Mouse (Mus musculus) layer of hippocampus, postnatal 10 days (tissue): ENCODE results near the gene Gm28305. TPM values are rescaled to one million over a fixed set of nuclear protein-coding genes. Genes with fewer than 3 reads are reported as not detected.

Experiments used
- DNase-seq, 2 experiments: peaks; one replicate each; pipeline ENCODE4 v3.0.0; 2021; ENCODE audit warnings: low spot score in 2 of 2
- long read RNA-seq: library from polyadenylated mRNA; stranded (forward); transcript quantifications from one replicate; pipeline ENCODE4 v2.0.0, GENCODE M21; 2023
- total RNA-seq, 2 experiments: library from RNA; stranded (reverse); gene quantifications; 2 replicates each; pipeline ENCODE4 v1.2.3; 2021

The Gm28305 gene
- total RNA-seq, result not detected
- long read RNA-seq, partial matches to known transcripts, result 0 of 4 reads
- long read RNA-seq, other reads (novel, unspliced or antisense), result 4 of 4 reads

GRCm38 (mm10) chr9:104040362-104040761, at the start of gene Gm28305:
Gene Gm28305 (plus strand): TSS chr9:104040662.
- no peak for DNase-seq

DNA sequence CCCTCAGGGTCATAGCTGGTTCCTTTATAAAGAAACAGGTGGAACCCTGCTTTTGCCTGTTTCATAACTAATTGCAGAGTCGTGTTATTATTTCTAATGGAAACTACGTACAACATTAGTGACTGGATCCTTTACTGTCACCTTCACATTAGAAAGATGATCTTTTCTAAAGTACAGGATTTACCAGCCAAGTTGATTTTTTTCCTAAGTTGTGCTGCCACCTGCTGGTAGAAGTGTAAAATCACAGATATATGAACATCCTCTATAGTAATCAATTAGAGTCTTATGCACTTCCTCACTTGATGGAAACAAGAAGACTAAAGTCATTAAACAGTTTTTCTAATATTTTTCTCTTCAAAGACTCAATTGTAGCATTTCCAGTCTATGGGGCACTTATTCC, 44.0 kb upstream of the Gm28305 start:
- DNase-seq, result peak; percentile 65 to 77

- DNase-seq, result no peak
Measured at GRCm38 (mm10) chr9:104000601-104001000, 39.9 kb upstream of the Gm28305 start.

DNA sequence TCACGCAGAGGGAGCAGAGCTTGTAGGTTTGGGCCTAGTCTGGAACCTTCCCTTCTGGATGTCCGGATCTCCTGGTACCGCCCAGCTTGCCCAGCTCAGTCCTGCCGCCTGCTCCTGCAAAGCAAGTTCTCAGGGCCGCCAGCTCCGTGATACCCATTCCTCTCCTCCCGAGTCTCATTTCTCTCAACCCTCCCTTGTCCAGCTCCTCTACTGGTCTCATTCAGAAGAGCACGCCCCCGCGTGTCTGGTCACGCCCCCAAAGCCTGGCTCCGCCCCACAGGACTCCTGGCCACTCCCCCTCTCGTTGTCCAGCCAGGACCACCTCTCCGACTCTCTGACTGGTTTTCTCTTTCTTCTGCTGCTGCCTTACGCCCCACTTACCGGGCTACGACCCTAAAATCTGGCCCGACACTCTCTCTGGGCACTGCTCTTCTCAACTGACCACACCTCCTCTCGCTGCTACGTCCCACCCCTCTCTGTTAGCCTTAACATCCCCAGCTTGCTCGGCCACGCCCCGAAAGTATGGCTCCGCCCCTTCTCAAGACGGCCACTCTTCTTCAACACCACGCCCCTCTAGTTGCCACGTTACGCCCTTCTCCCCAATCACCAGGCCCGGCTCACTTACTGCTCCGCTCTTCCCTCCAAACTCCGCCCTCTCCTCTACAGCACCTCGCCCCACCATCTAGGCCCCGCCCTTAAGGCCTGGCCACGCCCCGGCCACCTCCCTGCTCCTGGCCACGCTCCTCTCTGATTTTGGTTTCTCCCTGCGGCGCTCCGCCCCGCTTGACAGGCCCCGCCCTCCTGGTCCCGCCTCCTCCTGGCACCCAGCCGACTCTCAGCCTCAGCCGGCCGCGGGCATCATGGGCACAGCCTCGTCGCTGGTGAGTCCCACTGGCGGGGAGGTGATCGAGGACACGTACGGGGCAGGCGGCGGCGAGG, 38.3 kb upstream of the Gm28305 start, which contains the start of gene Nphp3:
Gene Nphp3 (plus strand): TSS at position 624 of the 939 bp plus-strand sequence.
- DNase-seq, result peak; percentile 99

GRCm38 (mm10) chr9:104002913-104003330, 37.5 kb upstream of the Gm28305 start:
- no peak for DNase-seq

DNA sequence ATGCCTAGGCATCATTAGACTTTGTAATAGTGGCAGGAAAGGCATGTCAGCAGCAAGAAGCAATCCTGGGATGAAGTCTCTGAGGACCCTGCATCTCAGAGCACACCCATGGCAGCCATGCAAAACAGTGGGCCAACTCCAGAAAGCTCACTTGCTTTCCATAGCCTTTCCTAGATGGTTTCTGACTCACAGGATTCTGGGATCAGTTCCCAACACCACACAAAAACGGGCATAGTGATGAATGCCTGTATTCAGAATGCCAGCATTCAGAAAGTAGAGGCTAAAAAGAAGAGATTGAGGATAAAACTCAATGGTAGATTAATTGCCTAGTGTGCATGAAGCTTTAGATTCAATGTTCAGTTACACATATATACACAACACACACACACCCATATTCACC, 25.9 kb upstream of the Gm28305 start:
- no peak for DNase-seq

DNA sequence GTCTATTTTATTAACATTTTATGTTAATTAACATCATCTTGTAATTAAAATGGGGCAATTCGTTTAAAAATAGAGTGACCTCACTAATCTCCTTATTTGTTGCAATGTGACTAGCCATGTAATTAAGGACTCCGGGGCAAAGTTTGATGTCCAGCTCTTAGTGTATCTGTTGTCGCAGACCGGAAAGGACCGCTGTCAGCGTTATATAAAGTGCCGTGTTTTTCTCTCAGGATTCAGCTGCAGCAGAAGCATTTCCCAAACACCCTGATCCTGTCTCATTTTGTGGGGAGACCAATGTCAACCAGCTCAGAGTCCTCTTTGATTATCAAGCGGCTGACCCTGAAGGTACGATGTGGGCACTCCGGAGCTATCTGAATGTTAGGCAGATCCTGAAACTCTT, 19.4 kb upstream of the Gm28305 start:
- DNase-seq, result no peak

- DNase-seq, result no peak
Measured at GRCm38 (mm10) chr9:104027186-104027585, 13.3 kb upstream of the Gm28305 start.

- DNase-seq, result no peak
Measured at GRCm38 (mm10) chr9:104029861-104030260, 10.6 kb upstream of the Gm28305 start.

GRCm38 (mm10) chr9:104034231-104034630, 6.2 kb upstream of the Gm28305 start:
- no peak for DNase-seq

DNA sequence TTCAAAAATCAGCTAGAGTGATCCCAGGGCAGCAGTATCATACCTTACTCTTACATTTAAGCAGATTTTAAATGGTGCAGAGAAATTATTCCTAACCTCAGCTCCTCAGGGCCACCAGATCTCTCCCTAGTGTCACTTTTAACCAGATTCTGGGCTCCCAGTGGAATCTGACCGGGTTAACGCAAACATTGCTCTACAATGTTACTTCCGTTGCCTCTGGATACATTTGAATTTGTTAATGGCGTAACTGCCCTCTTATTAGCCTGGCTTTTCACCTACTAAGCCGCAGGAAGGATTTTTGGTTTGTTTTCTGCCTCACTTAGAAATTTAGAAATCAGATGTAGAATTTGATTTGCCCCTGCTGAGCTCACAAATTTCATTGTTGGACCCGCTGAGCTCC, 5.7 kb upstream of the Gm28305 start:
- no peak for DNase-seq

- peak; percentile 78 to 81 for DNase-seq
Measured at GRCm38 (mm10) chr9:104035261-104036015, 5.0 kb upstream of the Gm28305 start.

GRCm38 (mm10) chr9:104038266-104038665, 2.2 kb upstream of the Gm28305 start:
- no peak for DNase-seq

- no peak for DNase-seq
Measured at GRCm38 (mm10) chr9:104039031-104039695, 1.3 kb upstream of the Gm28305 start.

GRCm38 (mm10) chr9:104039742-104040141, 720 bp upstream of the Gm28305 start:
- DNase-seq, result no peak

DNA sequence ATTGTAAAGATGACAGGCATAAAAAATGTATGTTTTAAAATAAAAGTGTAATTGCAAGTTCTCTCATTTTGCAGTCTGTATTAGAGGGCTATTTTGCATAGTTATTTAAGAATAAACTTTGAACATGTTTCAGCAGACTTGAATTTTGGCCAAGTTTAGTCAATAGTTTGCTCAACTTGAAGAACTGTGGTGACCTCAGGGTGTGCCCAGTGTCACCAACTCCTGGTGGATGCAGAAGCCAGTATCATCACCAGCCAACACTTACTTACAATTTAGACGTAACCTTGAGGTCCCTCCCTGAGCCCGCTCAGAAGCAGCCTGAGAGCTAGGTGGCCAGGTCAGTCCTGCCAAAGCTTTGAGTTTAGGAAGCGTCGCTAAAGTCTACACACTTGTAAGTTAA, 3.2 kb downstream of the Gm28305 start:
- DNase-seq, result no peak

DNA sequence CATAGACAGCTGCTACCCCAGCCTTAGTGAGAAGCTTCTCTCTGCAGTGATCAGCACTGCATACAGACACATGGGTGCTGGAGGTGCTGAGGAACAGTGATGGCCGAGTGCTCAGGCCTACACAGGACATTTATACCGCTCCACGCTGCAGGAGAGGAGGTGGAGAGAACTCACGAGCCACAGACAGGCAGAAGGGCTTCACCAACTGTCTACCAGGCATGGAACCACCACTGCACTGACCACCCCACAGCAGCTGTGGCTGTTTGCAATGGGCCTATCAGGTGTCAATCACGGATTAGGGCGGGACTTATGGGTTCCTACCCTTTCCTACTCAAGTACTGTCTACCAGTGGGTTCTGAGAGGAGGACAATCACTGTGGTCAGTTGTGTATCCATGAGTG, 10.6 kb downstream of the Gm28305 start:
- DNase-seq, result no peak

DNA sequence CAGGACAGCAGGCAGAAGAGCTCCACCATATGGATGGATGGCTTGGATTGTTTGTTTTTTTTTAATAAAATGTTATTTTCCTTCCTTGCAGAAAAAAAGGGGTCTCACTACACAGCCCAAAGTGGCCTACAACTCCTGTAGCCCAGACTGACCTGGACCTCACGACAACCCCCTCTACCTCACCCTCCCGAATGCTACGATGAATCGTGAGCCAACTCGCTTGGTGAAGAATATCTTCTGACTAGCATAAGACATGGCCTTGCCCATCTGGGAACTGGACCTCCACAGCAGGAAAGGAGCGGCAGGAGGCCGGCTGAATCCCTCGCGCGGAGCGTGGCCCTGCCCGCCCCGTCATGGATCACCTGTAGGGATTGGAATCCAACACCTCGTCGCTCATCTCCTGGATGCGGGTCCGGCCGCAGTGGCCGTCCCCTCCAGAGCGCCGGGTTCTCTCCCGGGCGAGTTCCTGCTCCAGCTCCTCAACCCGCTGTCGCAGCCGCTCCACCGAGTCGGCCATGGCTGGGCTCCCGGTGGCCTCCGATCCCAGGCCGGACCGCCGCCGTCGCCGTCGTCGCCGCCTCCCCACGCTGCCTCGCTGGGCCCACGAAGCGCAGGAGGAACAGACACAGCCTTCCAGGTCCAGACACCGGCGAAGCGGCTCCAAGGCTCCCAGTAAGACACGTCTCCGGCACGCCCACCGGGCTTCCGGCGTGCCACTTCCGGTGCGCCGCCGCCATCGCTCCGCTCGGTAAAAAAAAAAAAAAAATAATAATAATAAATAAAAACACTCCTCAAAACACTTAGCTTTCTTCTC, 22.2 kb downstream of the Gm28305 start, which contains the start of gene Uba5:
Gene Uba5 (minus strand): TSS at position 705 of the 814 bp plus-strand sequence.
- DNase-seq, result no peak

- DNase-seq, result peak; percentile 90
Measured at GRCm38 (mm10) chr9:104063244-104063961, 22.9 kb downstream of the Gm28305 start, which contains the start of gene Acad11. Gene Acad11 (plus strand): TSS chr9:104063377.

- DNase-seq, result no peak
Measured at GRCm38 (mm10) chr9:104064571-104064970, 24.1 kb downstream of the Gm28305 start.
